Comparison of ENCODE assay signal across 13 mouse cellular contexts in the genomic region with DNA sequence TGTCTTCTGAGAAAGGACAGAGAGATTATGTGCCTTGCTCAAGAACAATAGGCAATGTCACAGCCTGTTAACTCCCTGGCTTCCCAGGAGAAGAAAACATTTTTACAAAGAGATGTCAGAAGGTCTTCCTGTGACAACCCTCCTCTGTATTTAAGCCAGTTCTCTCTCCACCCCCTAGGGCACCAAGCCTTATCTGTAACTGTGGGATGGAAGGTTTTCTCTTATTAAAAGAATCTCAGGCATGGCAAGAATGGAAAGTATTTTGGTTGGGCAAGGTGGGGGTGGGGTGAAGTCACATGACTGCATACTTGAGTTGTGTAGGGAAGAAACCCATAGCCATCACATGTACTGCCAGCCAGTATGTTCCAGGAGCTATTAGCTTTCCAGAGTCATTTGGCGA.
DNase-seq lines count a peak whose midpoint lies in the region; ATAC-seq lines count a peak whose summit lies in the region.
"Had no signal": no experiment of that assay in that cellular context is flagged by ENCODE, and none has a peak within 500 bp of the region (broad histone marks: within the 10 kb centered on the region; RNA-seq: fewer than 3 reads in every experiment).

No protein-coding gene starts in this region.

- peaks cover 10% of the 10 kb centered on the region for H3K4me1 ChIP-seq in heart, embryonic 15.5 days (replicated peaks)
- no peaks in the 10 kb centered on the region for H3K4me1 ChIP-seq in embryonic facial prominence, embryonic 14.5 days (ENCODE audit: control insufficient read depth, insufficient read depth, low read length)

- H3K9me3 ChIP-seq in heart, embryonic 15.5 days (replicated peaks): no peaks in the 10 kb centered on the region
- peaks cover 5% of the 10 kb centered on the region; the same call in 1 of the 2 replicates for H3K9me3 ChIP-seq in embryonic facial prominence, embryonic 14.5 days (ENCODE audit: control insufficient read depth, low read length)
- H3K9me3 ChIP-seq: G1E; liver, embryonic 13.5 days; midbrain, embryonic 15.5 days had no signal

- peak overlapping the region; percentile 77 for H3K27ac ChIP-seq in heart, embryonic 15.5 days
- no peak overlapping the region for H3K27ac ChIP-seq in embryonic facial prominence, embryonic 14.5 days (replicated peaks; ENCODE audit: low read depth, low read length)
- H3K27ac ChIP-seq: embryonic facial prominence, embryonic 13.5 days; liver, embryonic 13.5 days; midbrain, embryonic 15.5 days had no signal

- DNase-seq in heart, adult 9 months (ENCODE audit: low spot score in 2 of 2): no peak
- peak; percentile 34 for DNase-seq in testis, postnatal 10 days (ENCODE audit: low spot score)
- DNase-seq in testis, postnatal 14 days (ENCODE audit: low spot score): no peak
- DNase-seq in embryonic facial prominence, embryonic 14.5 days (ENCODE audit: low spot score): peak; percentile 61
- DNase-seq in left cerebral cortex, adult 8-10 months (ENCODE audit: low spot score in 2 of 2): no peak
- DNase-seq in cerebellum, postnatal 4 days (ENCODE audit: low spot score in 2 of 2): no peak
- DNase-seq: gastrocnemius, postnatal 25 days; liver, embryonic 13.5 days had no signal

- 81% methylated on average over 1 of the region's 1 CpGs for WGBS in heart, embryonic 15.5 days
- WGBS in embryonic facial prominence, embryonic 14.5 days: 82% methylated on average over 1 of the region's 1 CpGs

- no peaks in the 10 kb centered on the region for H3K27me3 ChIP-seq in heart, embryonic 15.5 days
- no peaks in the 10 kb centered on the region for H3K27me3 ChIP-seq in embryonic facial prominence, embryonic 14.5 days (replicated peaks; ENCODE audit: control insufficient read depth, insufficient read depth, low read length)
- H3K27me3 ChIP-seq: embryonic facial prominence, embryonic 13.5 days; liver, embryonic 13.5 days; midbrain, embryonic 15.5 days had no signal

- H3K4me2 ChIP-seq in heart, embryonic 15.5 days: no peak overlapping the region; the same call in 1 of the 2 replicates
- H3K4me2 ChIP-seq in embryonic facial prominence, embryonic 14.5 days (ENCODE audit: low read depth, low read length): no peak overlapping the region
- H3K4me2 ChIP-seq: embryonic facial prominence, embryonic 13.5 days; liver, embryonic 13.5 days; midbrain, embryonic 15.5 days had no signal

- no peak overlapping the region for H3K9ac ChIP-seq in heart, embryonic 15.5 days
- H3K9ac ChIP-seq in embryonic facial prominence, embryonic 14.5 days (ENCODE audit: low read depth, low read length): no peak overlapping the region
- H3K9ac ChIP-seq: embryonic facial prominence, embryonic 13.5 days; liver, embryonic 13.5 days; midbrain, embryonic 15.5 days had no signal

- H3K36me3 ChIP-seq in heart, embryonic 15.5 days: no peaks in the 10 kb centered on the region
- no peaks in the 10 kb centered on the region for H3K36me3 ChIP-seq in embryonic facial prominence, embryonic 14.5 days (ENCODE audit: control insufficient read depth, insufficient read depth, low read length)
- H3K36me3 ChIP-seq: embryonic facial prominence, embryonic 13.5 days; G1E; liver, embryonic 13.5 days; midbrain, embryonic 15.5 days had no signal

- peak; percentile 79 for ATAC-seq in heart, embryonic 15.5 days (replicated peaks; ENCODE audit: insufficient number of reproducible peaks, insufficient read depth, low FRiP score, low read depth)
- ATAC-seq in embryonic facial prominence, embryonic 14.5 days (ENCODE audit: low read depth): peak; percentile 33; the same call in 1 of the 2 replicates
- ATAC-seq in erythroblast, adult 5-6 weeks (replicated peaks; ENCODE audit: low FRiP score, poor library complexity, severe bottlenecking): no peak
- ATAC-seq: midbrain, embryonic 15.5 days had no signal

- H3K4me3 ChIP-seq in heart, embryonic 15.5 days: no peak overlapping the region
- H3K4me3 ChIP-seq in embryonic facial prominence, embryonic 14.5 days (ENCODE audit: low read depth, low read length): no peak overlapping the region
- H3K4me3 ChIP-seq: embryonic facial prominence, embryonic 13.5 days; liver, embryonic 13.5 days; midbrain, embryonic 15.5 days had no signal

Comparison
In these comparisons a context has a peak if more than half of its experiments do, and no peak if none do; other contexts are left out.
1. DNase-seq: peak in testis, postnatal 10 days (single experiment) and embryonic facial prominence, embryonic 14.5 days (single experiment); none in heart, adult 9 months (0 of 2), testis, postnatal 14 days (single experiment), left cerebral cortex, adult 8-10 months (0 of 2) and cerebellum, postnatal 4 days (0 of 2).